Mouse (Mus musculus) stomach, embryonic 15.5 days (tissue): ENCODE data around the gene Pip4k2a. TPM values are rescaled to one million over a fixed set of nuclear protein-coding genes. Genes with fewer than 3 reads are reported as not detected.

ENCODE experiments used
- ATAC-seq: fragments of 200-750 bp; cut with Nextera tagmentation; 2 replicates; pipeline ENCODE4 v1.8.0; 2017; ENCODE audit warnings: low read depth, moderate number of reproducible peaks, moderate TSS enrichment; ENCODE audit not compliant: insufficient read depth, low FRiP score
- H3K27ac ChIP-seq: fragments of 300-500 bp; sonication (generic); 2 replicates; pipeline ENCODE4 v1.5.1; 2015; ENCODE audit warnings: mild to moderate bottlenecking, inconsistent platforms
- H3K27me3 ChIP-seq: fragments of 300-500 bp; sonication (generic); replicated peaks from 2 replicates; pipeline ENCODE4 v1.6.1; 2015; ENCODE audit warnings: inconsistent platforms
- H3K36me3 ChIP-seq: fragments of 300-500 bp; sonication (generic); 2 replicates; pipeline ENCODE4 v1.6.1; 2015; ENCODE audit warnings: inconsistent platforms
- H3K4me1 ChIP-seq: fragments of 300-500 bp; sonication (generic); 2 replicates; pipeline ENCODE4 v1.6.1; 2015; ENCODE audit warnings: inconsistent platforms
- H3K4me2 ChIP-seq: fragments of 300-500 bp; sonication (generic); 2 replicates; pipeline ENCODE4 v1.6.1; 2015; ENCODE audit warnings: mild to moderate bottlenecking, inconsistent platforms
- H3K4me3 ChIP-seq: fragments of 300-500 bp; sonication (generic); replicated peaks from 2 replicates; pipeline ENCODE4 v1.5.1; 2015; ENCODE audit warnings: inconsistent platforms
- H3K9ac ChIP-seq: fragments of 300-500 bp; sonication (generic); 2 replicates; pipeline ENCODE4 v1.6.1; 2015; ENCODE audit warnings: inconsistent platforms
- H3K9me3 ChIP-seq: fragments of 300-500 bp; sonication (generic); 2 replicates; pipeline ENCODE4 v1.6.1; 2016; ENCODE audit warnings: inconsistent platforms
- WGBS: fragments of 180-500 bp; shearing (Covaris S2); methylation state at CpG from one replicate; pipeline ENCODE4 v1.1.7; 2015; 5-methylcytosine and 5-hydroxymethylcytosine counted together
- polyA plus RNA-seq: library from polyadenylated mRNA; unstranded; fragments of >200 nt; fragmentation: Nextera tagmentation; extraction: Ambion mirVana; gene quantifications from 2 replicates; pipeline ENCODE4 v1.2.1, GENCODE M21; 2015

The Pip4k2a gene
- polyA plus RNA-seq, 1 experiment from 2014 or later: 11.8 TPM

DNA sequence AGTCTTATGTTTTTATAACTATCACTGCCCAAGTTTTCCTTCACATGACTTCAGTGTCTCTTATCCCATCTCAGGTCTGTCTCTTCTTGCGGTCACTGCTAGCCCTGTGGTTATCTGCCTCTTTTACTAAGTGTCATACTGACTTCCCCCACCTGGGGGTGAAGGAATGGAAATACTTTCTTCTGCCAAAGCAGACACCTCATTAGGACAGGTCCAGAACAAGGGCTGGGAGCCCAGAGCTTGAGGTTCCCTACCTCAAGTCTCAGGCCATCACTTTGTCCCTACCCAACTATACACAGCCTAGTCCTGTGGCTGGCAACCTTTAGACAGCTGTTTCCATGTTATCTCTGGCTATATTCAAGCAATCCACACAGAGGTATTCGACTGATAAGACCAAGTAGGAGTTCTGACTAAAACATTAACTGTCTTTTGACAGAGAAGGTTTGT, 62.3 kb downstream of the Pip4k2a start:
- no peak overlapping the region for H3K27ac ChIP-seq
- H3K4me3 ChIP-seq: no peak overlapping the region
- H3K9ac ChIP-seq: no peak overlapping the region
- 76% methylated on average over 2 of the region's 2 CpGs for WGBS
- H3K4me2 ChIP-seq: no peak overlapping the region
- H3K4me1 ChIP-seq: peaks cover 4% of the 10 kb centered on the region
- H3K36me3 ChIP-seq: no peaks in the 10 kb centered on the region
- H3K27me3 ChIP-seq: no peaks in the 10 kb centered on the region
- H3K9me3 ChIP-seq: no peaks in the 10 kb centered on the region
- peak; percentile 72; the same call in 1 of the 2 replicates for ATAC-seq

DNA sequence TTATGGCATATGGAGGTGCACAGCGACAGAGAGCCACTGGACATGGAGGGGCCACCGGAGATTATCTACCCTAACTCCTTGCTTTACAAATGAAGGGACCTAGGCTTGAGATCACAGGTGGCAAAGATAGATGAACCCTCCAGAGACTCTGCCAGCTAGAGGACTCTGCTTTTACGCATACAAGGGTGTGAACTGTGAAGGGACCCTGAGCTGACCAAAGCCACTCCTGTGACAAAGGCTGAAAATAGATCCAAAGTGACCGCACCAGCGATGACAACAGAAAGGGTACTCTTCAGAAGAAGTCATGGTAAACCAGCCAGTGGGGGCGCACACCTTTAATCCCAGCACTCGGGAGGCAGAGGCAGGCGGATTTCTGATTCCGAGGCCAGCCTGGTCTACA, 63.8 kb downstream of the Pip4k2a start:
- Histone ChIP-seq H3K4me2 (no peak overlapping the region), H3K4me1 (peaks cover 4% of the 10 kb centered on the region), H3K9me3 (no peaks in the 10 kb centered on the region), H3K9ac (no peak overlapping the region), H3K36me3 (no peaks in the 10 kb centered on the region), H3K27ac (no peak overlapping the region), H3K4me3 (no peak overlapping the region), H3K27me3 (no peaks in the 10 kb centered on the region)
- WGBS: 91% methylated on average over 9 of the region's 9 CpGs
- ATAC-seq: no peak

DNA sequence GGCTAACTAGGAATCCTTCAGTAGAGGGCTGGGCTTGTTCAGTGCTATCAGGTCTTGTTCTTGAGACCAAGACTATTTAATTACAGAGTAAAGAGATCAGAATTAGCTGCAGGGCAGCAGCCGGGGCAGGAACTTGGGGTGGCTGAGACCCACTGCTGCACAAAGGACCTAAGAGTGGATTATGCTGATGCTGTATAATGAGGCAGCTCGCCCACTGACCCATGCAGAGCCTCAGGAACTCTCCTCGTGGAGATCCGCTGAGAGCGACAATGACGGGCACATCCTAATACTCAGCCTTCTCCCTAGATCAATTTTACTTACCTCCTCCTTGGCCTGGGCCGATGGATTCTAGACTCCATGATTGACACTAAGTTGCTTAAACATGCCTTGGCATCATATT, 64.5 kb downstream of the Pip4k2a start:
- 71% methylated on average over 7 of the region's 7 CpGs for WGBS
- Histone ChIP-seq H3K9ac (no peak overlapping the region), H3K4me3 (no peak overlapping the region), H3K36me3 (no peaks in the 10 kb centered on the region), H3K9me3 (no peaks in the 10 kb centered on the region), H3K27ac (no peak overlapping the region), H3K4me2 (no peak overlapping the region), H3K4me1 (peaks cover 4% of the 10 kb centered on the region; the same call in 1 of the 2 replicates), H3K27me3 (no peaks in the 10 kb centered on the region)
- ATAC-seq: no peak

GRCm38 (mm10) chr2:18930318-18931060, 67.4 kb downstream of the Pip4k2a start:
- Histone ChIP-seq H3K4me3 (no peak overlapping the region), H3K27ac (no peak overlapping the region), H3K9ac (no peak overlapping the region), H3K4me2 (no peak overlapping the region), H3K36me3 (no peaks in the 10 kb centered on the region), H3K27me3 (no peaks in the 10 kb centered on the region), H3K4me1 (no peaks in the 10 kb centered on the region), H3K9me3 (no peaks in the 10 kb centered on the region)
- no peak for ATAC-seq
- whole genome bisulfite sequencing: 88% methylated on average over 13 of the region's 13 CpGs

DNA sequence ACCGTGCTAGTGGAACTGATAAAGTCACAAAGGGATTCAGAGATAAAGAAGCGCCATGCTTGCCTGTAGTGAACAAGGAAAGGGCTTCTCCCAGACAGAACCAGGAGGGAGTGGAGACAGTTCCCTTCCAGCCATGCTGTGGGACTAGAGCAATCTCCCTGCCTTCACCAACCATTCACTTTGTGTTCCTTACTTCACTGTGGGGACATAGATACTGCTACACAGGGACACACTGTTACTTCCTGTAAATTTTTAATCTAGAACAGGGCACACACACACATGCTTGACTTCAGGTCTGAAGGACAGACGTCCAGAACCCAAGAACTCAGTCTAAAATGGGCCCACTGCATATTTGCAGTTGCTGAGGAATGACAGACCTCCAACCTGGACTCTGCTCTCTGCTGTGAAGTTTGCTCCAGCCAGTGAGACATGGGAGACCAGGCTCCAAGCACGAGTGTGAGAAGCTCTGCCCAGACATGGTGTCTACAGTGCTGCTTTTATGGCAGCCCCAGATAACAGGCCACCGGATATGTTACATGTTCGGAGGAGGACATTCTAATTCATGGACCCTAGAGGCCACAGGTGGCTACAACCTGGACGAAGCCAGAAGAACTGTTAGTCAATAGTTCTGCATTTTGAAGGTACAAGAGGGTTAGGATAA, 69.2 kb downstream of the Pip4k2a start:
- H3K4me3 ChIP-seq: no peak overlapping the region
- H3K9me3 ChIP-seq: no peaks in the 10 kb centered on the region
- WGBS: 72% methylated on average over 7 of the region's 7 CpGs
- H3K36me3 ChIP-seq: no peaks in the 10 kb centered on the region
- ATAC-seq: no peak
- H3K4me2 ChIP-seq: no peak overlapping the region
- H3K4me1 ChIP-seq: peaks cover 5% of the 10 kb centered on the region; the same call in 1 of the 2 replicates
- H3K27ac ChIP-seq: no peak overlapping the region
- no peaks in the 10 kb centered on the region for H3K27me3 ChIP-seq
- H3K9ac ChIP-seq: no peak overlapping the region

- WGBS: 51% methylated on average over 8 of the region's 8 CpGs
- Histone ChIP-seq H3K36me3 (no peaks in the 10 kb centered on the region), H3K27ac (no peak overlapping the region), H3K9ac (no peak overlapping the region), H3K4me2 (no peak overlapping the region), H3K4me3 (no peak overlapping the region), H3K9me3 (no peaks in the 10 kb centered on the region), H3K27me3 (no peaks in the 10 kb centered on the region), H3K4me1 (peaks cover 5% of the 10 kb centered on the region; the same call in 1 of the 2 replicates)
- ATAC-seq: no peak
Observed at GRCm38 (mm10) chr2:18928196-18928595, 69.7 kb downstream of the Pip4k2a start.

GRCm38 (mm10) chr2:18923806-18924595, 73.9 kb downstream of the Pip4k2a start:
- H3K9ac ChIP-seq: no peak overlapping the region
- H3K4me3 ChIP-seq: no peak overlapping the region
- no peak for ATAC-seq
- 43% methylated on average over 17 of the region's 17 CpGs for WGBS
- H3K4me2 ChIP-seq: no peak overlapping the region
- H3K27ac ChIP-seq: no peak overlapping the region
- no peaks in the 10 kb centered on the region for H3K27me3 ChIP-seq
- no peaks in the 10 kb centered on the region for H3K36me3 ChIP-seq
- H3K9me3 ChIP-seq: no peaks in the 10 kb centered on the region
- peaks cover 5% of the 10 kb centered on the region; the same call in 1 of the 2 replicates for H3K4me1 ChIP-seq

DNA sequence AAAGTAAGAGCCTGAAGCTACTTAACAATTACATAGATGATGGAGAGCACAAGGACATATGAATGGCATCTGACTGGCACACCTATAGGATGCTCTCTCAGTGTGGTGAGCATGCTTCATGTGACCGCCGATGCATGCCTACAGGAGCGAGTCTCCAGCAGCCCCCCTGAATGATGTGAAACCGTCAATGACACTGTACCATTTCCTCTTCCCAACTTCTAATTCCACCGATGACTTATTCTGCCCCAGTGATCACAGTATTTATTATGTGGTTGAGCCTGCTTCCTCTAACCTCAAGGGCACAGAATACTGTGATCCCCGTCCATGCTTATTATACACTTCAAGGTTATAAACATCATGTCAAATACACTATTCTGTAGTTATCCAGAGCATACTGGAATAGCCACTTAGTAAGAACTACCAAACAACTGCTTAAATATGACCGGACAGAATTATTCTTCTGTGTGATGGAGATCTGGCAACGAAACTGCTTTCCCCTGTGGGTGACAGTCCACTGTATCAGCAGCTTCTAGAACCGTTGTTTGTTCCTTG, 74.8 kb downstream of the Pip4k2a start:
- no peaks in the 10 kb centered on the region for H3K9me3 ChIP-seq
- no peak overlapping the region for H3K4me2 ChIP-seq
- no peaks in the 10 kb centered on the region for H3K27me3 ChIP-seq
- no peak overlapping the region for H3K9ac ChIP-seq
- WGBS: 65% methylated on average over 9 of the region's 9 CpGs
- H3K4me3 ChIP-seq: no peak overlapping the region
- no peaks in the 10 kb centered on the region for H3K36me3 ChIP-seq
- ATAC-seq: no peak
- H3K4me1 ChIP-seq: peaks cover 5% of the 10 kb centered on the region; the same call in 1 of the 2 replicates
- no peak overlapping the region for H3K27ac ChIP-seq

DNA sequence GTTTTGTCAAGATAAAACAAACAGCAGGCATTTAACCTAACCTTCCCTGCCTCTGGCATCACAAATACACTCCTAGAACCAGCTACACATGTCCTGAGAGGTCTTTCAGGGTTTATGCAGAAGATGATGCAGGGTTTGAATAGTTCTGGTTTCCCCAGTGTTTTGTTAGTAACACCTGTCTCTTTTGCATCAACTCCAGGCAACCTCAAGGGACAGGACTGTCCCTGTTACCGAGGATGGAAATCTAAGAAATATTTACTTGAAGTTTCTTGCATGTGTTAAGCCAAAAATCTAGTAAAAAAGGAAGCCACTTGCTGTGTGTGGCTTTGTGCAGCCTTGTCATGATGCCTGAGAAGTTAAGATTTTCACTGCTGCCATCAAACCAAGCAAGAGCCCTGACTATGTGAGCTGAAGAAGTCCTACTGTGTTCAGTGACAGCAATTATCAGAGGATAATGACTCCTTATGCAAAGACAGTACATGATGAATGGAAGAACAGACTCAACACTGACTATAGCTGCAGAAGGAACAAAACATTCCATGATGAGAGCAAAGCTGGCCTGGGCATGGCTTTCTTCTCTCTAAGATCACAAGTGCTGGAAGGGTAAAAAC, 76.3 kb downstream of the Pip4k2a start:
- WGBS: 35% methylated on average over 1 of the region's 1 CpGs
- H3K4me3 ChIP-seq: no peak overlapping the region
- H3K9me3 ChIP-seq: no peaks in the 10 kb centered on the region
- H3K27ac ChIP-seq: no peak overlapping the region
- H3K36me3 ChIP-seq: no peaks in the 10 kb centered on the region
- H3K9ac ChIP-seq: no peak overlapping the region
- H3K4me1 ChIP-seq: peaks cover 6% of the 10 kb centered on the region; the same call in 1 of the 2 replicates
- no peaks in the 10 kb centered on the region for H3K27me3 ChIP-seq
- no peak for ATAC-seq
- H3K4me2 ChIP-seq: no peak overlapping the region

DNA sequence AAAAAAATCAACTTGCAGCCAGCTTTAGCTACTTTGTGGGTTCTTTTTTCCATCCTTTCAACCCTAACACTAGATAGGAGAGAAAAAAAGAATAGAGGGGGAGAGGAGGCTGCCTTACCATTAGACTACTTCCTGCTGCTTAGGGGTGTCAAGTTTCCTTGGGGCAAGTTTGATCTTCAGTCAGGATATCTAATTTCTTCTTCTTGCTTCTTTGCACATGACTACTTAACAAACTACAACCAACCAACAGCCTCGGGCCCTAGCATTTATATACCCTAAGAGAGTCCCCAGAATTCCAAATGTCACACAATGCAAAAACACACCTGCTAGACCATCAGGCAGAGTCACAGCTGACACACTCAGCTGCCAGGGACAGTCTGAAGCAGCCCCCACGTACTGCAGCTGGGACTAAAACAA, 77.5 kb downstream of the Pip4k2a start:
- Histone ChIP-seq H3K4me2 (no peak overlapping the region), H3K9ac (no peak overlapping the region), H3K27ac (no peak overlapping the region), H3K9me3 (no peaks in the 10 kb centered on the region), H3K36me3 (no peaks in the 10 kb centered on the region), H3K27me3 (no peaks in the 10 kb centered on the region), H3K4me1 (peaks cover 15% of the 10 kb centered on the region), H3K4me3 (no peak overlapping the region)
- WGBS: 23% methylated on average over 2 of the region's 2 CpGs
- ATAC-seq: no peak

DNA sequence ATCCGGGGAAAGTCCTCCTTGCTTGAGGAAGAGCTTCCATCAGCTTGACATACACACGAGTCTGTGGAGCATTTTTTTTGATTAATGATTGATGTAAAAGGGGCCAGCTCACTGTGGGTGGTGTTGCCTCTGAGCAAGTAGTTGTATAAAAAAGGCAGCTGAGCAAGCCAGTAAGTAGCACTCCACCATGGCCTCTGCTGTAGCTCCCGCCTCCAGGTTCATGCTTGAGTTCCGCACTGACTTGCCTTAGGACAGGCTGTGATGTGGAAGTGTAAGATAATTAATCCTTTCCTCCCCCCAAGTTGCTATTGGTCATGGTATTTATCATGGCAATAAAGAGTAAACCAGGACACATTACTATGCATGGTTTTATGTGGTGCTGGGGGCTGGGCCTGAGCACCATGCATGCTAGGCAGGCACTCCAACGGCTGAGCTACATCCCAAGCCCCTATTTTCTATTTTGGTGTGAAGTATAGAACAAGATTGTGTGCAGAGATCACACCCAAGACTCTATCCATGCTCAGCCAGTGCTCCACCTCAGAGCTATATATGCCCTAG, 78.0 kb downstream of the Pip4k2a start:
- ATAC-seq: no peak
- no peak overlapping the region for H3K4me2 ChIP-seq
- H3K27me3 ChIP-seq: no peaks in the 10 kb centered on the region
- WGBS: 54% methylated on average over 5 of the region's 5 CpGs
- no peak overlapping the region for H3K9ac ChIP-seq
- H3K9me3 ChIP-seq: no peaks in the 10 kb centered on the region
- no peak overlapping the region for H3K4me3 ChIP-seq
- no peak overlapping the region for H3K27ac ChIP-seq
- H3K36me3 ChIP-seq: no peaks in the 10 kb centered on the region
- peaks cover 17% of the 10 kb centered on the region for H3K4me1 ChIP-seq
